Mouse (Mus musculus) MEL (cell line): ENCODE results near the gene Il23a. TPM values are rescaled to one million over a fixed set of nuclear protein-coding genes. Genes with fewer than 3 reads are reported as not detected.

Experiments used
- polyA plus RNA-seq, 2 experiments: library from polyadenylated mRNA; stranded (reverse) in 1 of 2; unstranded in 1 of 2; fragments of >175 nt in 1 of 2; fragments of >200 nt in 1 of 2; gene quantifications; 2 replicates each; pipeline versions ENCODE4 v1.2.1 to v1.2.4; 2012; ENCODE audit warnings: low replicate concordance in 2 of 2, low read depth in 1 of 2; ENCODE audit not compliant: insufficient read length in 2 of 2, insufficient read depth in 1 of 2, missing spikeins in 1 of 2
- total RNA-seq: library from RNA; depleted of rRNA; stranded (reverse); fragments of 300-350 nt; gene quantifications from 2 replicates; pipeline ENCODE4 v1.2.3, GENCODE M21; 2012; rRNA removed

The Il23a gene
- total and polyA plus RNA-seq, 3 experiments: 0.12 to 0.29 TPM; not detected in 1

Other genes starting within 250 kb of the Il23a start
- gene Ptges3, start 239.8 kb downstream of the Il23a start, total RNA-seq: 233 and 240 TPM in 2 replicates
- gene Ptges3, start 239.8 kb downstream of the Il23a start, polyA plus RNA-seq: 100 to 1,000 TPM; 216 to 627 TPM
- 2,164 and 2,193 TPM in 2 replicates for gene Atp5b, start 215.5 kb downstream of the Il23a start, total RNA-seq
- gene Atp5b, start 215.5 kb downstream of the Il23a start, polyA plus RNA-seq: 1,000 to 10,000 TPM in 1 of 2 experiments, 100 to 1,000 TPM in 1; 545 to 2,318 TPM
- 5.5 and 8.2 TPM in 2 replicates for gene Baz2a, start 207.2 kb downstream of the Il23a start, total RNA-seq
- 10 to 100 TPM; 33.8 to 46.0 TPM for gene Baz2a, start 207.2 kb downstream of the Il23a start, polyA plus RNA-seq
- 5.1 and 5.8 TPM in 2 replicates for gene Rbms2, start 118.5 kb downstream of the Il23a start, total RNA-seq
- gene Rbms2, start 118.5 kb downstream of the Il23a start, polyA plus RNA-seq: 10 to 100 TPM in 1 of 2 experiments, not detected in 1; 23.5 TPM
- 11.8 and 15.6 TPM in 2 replicates for gene Gls2, start 104.3 kb downstream of the Il23a start, total RNA-seq
- gene Gls2, start 104.3 kb downstream of the Il23a start, polyA plus RNA-seq: 10 to 100 TPM in 1 of 2 experiments, not detected in 1; 17.8 TPM
- gene Spryd4, start 86.9 kb downstream of the Il23a start, total RNA-seq: 13.8 and 17.2 TPM in 2 replicates
- gene Spryd4, start 86.9 kb downstream of the Il23a start, polyA plus RNA-seq: 10 to 100 TPM in 1 of 2 experiments, not detected in 1; 19.6 TPM
- gene Mip, start 72.9 kb downstream of the Il23a start, total RNA-seq: not detected in 2 replicates
- under 1 TPM in 1 of 2 experiments, not detected in 1; 0.04 TPM for gene Mip, start 72.9 kb downstream of the Il23a start, polyA plus RNA-seq
- 49.3 and 50.2 TPM in 2 replicates for gene Timeless, start 66.7 kb downstream of the Il23a start, total RNA-seq
- 100 to 1,000 TPM in 1 of 2 experiments, 10 to 100 TPM in 1; 89.8 to 627 TPM for gene Timeless, start 66.7 kb downstream of the Il23a start, polyA plus RNA-seq
- gene Apon, start 44.7 kb downstream of the Il23a start, total RNA-seq: 0.27 and 0.46 TPM in 2 replicates
- gene Apon, start 44.7 kb downstream of the Il23a start, polyA plus RNA-seq: under 1 TPM in 1 of 2 experiments, not detected in 1; 0.46 TPM
- gene Apof, start 30.1 kb downstream of the Il23a start, total RNA-seq: not detected in 2 replicates
- not detected for gene Apof, start 30.1 kb downstream of the Il23a start, polyA plus RNA-seq
- 3.4 and 3.6 TPM in 2 replicates for gene Stat2, start 28.2 kb downstream of the Il23a start, total RNA-seq
- 1 to 10 TPM in 1 of 2 experiments, not detected in 1; 6.6 TPM for gene Stat2, start 28.2 kb downstream of the Il23a start, polyA plus RNA-seq
- 6.8 and 7.9 TPM in 2 replicates for gene Pan2, start 4.6 kb upstream of the Il23a start, total RNA-seq
- gene Pan2, start 4.6 kb upstream of the Il23a start, polyA plus RNA-seq: 10 to 100 TPM in 1 of 2 experiments, not detected in 1; 28.6 TPM
- 92.4 and 98.1 TPM in 2 replicates for gene Cnpy2, start 23.7 kb upstream of the Il23a start, total RNA-seq
- 100 to 1,000 TPM in 1 of 2 experiments, not detected in 1; 107 TPM for gene Cnpy2, start 23.7 kb upstream of the Il23a start, polyA plus RNA-seq
- gene Cs, start 39.0 kb upstream of the Il23a start, total RNA-seq: 161 and 187 TPM in 2 replicates
- gene Cs, start 39.0 kb upstream of the Il23a start, polyA plus RNA-seq: 100 to 1,000 TPM; 133 to 256 TPM
- gene Coq10a, start 70.2 kb upstream of the Il23a start, total RNA-seq: 6.8 and 7.7 TPM in 2 replicates
- 10 to 100 TPM in 1 of 2 experiments, not detected in 1; 14.1 TPM for gene Coq10a, start 70.2 kb upstream of the Il23a start, polyA plus RNA-seq
- 9.5 and 10.0 TPM in 2 replicates for gene Ankrd52, start 78.4 kb upstream of the Il23a start, total RNA-seq
- gene Ankrd52, start 78.4 kb upstream of the Il23a start, polyA plus RNA-seq: 10 to 100 TPM in 1 of 2 experiments, not detected in 1; 39.9 TPM
- gene Slc39a5, start 102.5 kb upstream of the Il23a start, total RNA-seq: not detected in 2 replicates
- gene Slc39a5, start 102.5 kb upstream of the Il23a start, polyA plus RNA-seq: not detected
- gene Nabp2, start 112.7 kb upstream of the Il23a start, total RNA-seq: 33.7 and 39.9 TPM in 2 replicates
- 100 to 1,000 TPM; 166 to 249 TPM for gene Nabp2, start 112.7 kb upstream of the Il23a start, polyA plus RNA-seq
- gene Rnf41, start 112.9 kb upstream of the Il23a start, total RNA-seq: 25.4 and 28.1 TPM in 2 replicates
- gene Rnf41, start 112.9 kb upstream of the Il23a start, polyA plus RNA-seq: 10 to 100 TPM in 1 of 2 experiments, not detected in 1; 27.4 TPM
- 22.3 and 24.8 TPM in 2 replicates for gene Smarcc2, start 160.5 kb upstream of the Il23a start, total RNA-seq
- 100 to 1,000 TPM in 1 of 2 experiments, 10 to 100 TPM in 1; 68.8 to 226 TPM for gene Smarcc2, start 160.5 kb upstream of the Il23a start, polyA plus RNA-seq
- gene Myl6, start 195.4 kb upstream of the Il23a start, total RNA-seq: 560 and 589 TPM in 2 replicates
- 100 to 1,000 TPM in 1 of 2 experiments, not detected in 1; 399 TPM for gene Myl6, start 195.4 kb upstream of the Il23a start, polyA plus RNA-seq
- 1.8 and 2.6 TPM in 2 replicates for gene Myl6b, start 199.9 kb upstream of the Il23a start, total RNA-seq
- gene Myl6b, start 199.9 kb upstream of the Il23a start, polyA plus RNA-seq: 10 to 100 TPM in 1 of 2 experiments, not detected in 1; 18.8 TPM
- 35.1 and 35.9 TPM in 2 replicates for gene Esyt1, start 227.1 kb upstream of the Il23a start, total RNA-seq
- 10 to 100 TPM; 53.4 to 57.0 TPM for gene Esyt1, start 227.1 kb upstream of the Il23a start, polyA plus RNA-seq
- 14.2 and 14.6 TPM in 2 replicates for gene Zc3h10, start 249.0 kb upstream of the Il23a start, total RNA-seq
- 10 to 100 TPM in 1 of 2 experiments, not detected in 1; 17.3 TPM for gene Zc3h10, start 249.0 kb upstream of the Il23a start, polyA plus RNA-seq